Mouse (Mus musculus) hindbrain, embryonic 14.5 days (tissue): ENCODE measurements around the gene Nudt4. TPM values are rescaled to one million over a fixed set of nuclear protein-coding genes. Genes with fewer than 3 reads are reported as not detected.

Source experiments
- ATAC-seq: fragments of 200-750 bp; cut with Nextera tagmentation; 2 replicates; pipeline ENCODE4 v1.8.0; 2017; ENCODE audit warnings: moderate number of reproducible peaks, mild to moderate bottlenecking, moderate TSS enrichment, moderate library complexity; ENCODE audit not compliant: low FRiP score
- DNase-seq: peaks from one replicate; pipeline ENCODE4 v3.0.0-alpha.2; 2015; ENCODE audit warnings: low spot score
- H3K27ac ChIP-seq: fragments of 300-500 bp; sonication (generic); 2 replicates; pipeline ENCODE4 v1.5.1; 2014; ENCODE audit warnings: mild to moderate bottlenecking, moderate library complexity
- H3K27me3 ChIP-seq: fragments of 300-500 bp; sonication (generic); 2 replicates; pipeline ENCODE4 v1.6.1; 2014; ENCODE audit warnings: mild to moderate bottlenecking, low read length, mixed read lengths; ENCODE audit not compliant: control insufficient read depth, insufficient read depth
- H3K36me3 ChIP-seq: fragments of 300-500 bp; sonication (generic); replicated peaks from 2 replicates; pipeline ENCODE4 v1.6.1; 2014; ENCODE audit not compliant: control insufficient read depth, insufficient read depth
- H3K4me1 ChIP-seq: fragments of 300-500 bp; sonication (generic); replicated peaks from 2 replicates; pipeline ENCODE4 v1.6.1; 2014; ENCODE audit warnings: antibody characterized with exemption, low read length, mixed read lengths; ENCODE audit not compliant: control insufficient read depth, insufficient read depth
- H3K4me2 ChIP-seq: fragments of 300-500 bp; sonication (generic); replicated peaks from 2 replicates; pipeline ENCODE4 v1.6.1; 2014; ENCODE audit warnings: mild to moderate bottlenecking, moderate library complexity
- H3K4me3 ChIP-seq: fragments of 300-500 bp; sonication (generic); replicated peaks from 2 replicates; pipeline ENCODE4 v1.5.1; 2014; ENCODE audit warnings: mild to moderate bottlenecking, low read length
- H3K9ac ChIP-seq: fragments of 300-500 bp; sonication (generic); 2 replicates; pipeline ENCODE4 v1.6.1; 2014
- H3K9me3 ChIP-seq: fragments of 300-500 bp; sonication (generic); 2 replicates; pipeline ENCODE4 v1.6.1; 2016; ENCODE audit warnings: low read length; ENCODE audit not compliant: control insufficient read depth
- WGBS: fragments of 180-500 bp; shearing (Covaris S2); extraction: QIAGEN DNeasy Blood & Tissue Kit; methylation state at CpG from one replicate; pipeline ENCODE4 v1.1.7; 2014; 5-methylcytosine and 5-hydroxymethylcytosine counted together
- polyA plus RNA-seq: library from polyadenylated mRNA; unstranded; fragments of >200 nt; fragmentation: Nextera tagmentation; extraction: Ambion mirVana; gene quantifications from 2 replicates; pipeline ENCODE4 v1.2.1, GENCODE M21; 2014

Gene Nudt4
- 98.9 and 102 TPM in 2 replicates for polyA plus RNA-seq

- Histone ChIP-seq H3K27me3 (no peaks in the 10 kb centered on the region), H3K27ac (peak within 1 kb of the TSS; percentile 95), H3K36me3 (no peaks in the 10 kb centered on the region), H3K9ac (peak within 1 kb of the TSS; percentile 92), H3K4me1 (peaks cover 18% of the 10 kb centered on the region), H3K9me3 (no peaks in the 10 kb centered on the region), H3K4me3 (peak within 1 kb of the TSS; percentile 96), H3K4me2 (peak within 1 kb of the TSS; percentile 91)
- ATAC-seq (peak; percentile 94), DNase-seq (peak; percentile 95)
- WGBS, result 2% methylated on average over 50 of the region's 97 CpGs
These were observed at the start of gene Nudt4 for GRCm38 (mm10) chr10:95563851-95564845. Nudt4 (minus strand) TSS chr10:95564146.

GRCm38 (mm10) chr10:95611331-95611721, 47.4 kb upstream of the Nudt4 start:
- no peak for ATAC-seq
- Histone ChIP-seq H3K4me2 (peak overlapping the region; percentile 21; the same call in 1 of the 2 replicates), H3K9me3 (no peaks in the 10 kb centered on the region), H3K4me1 (no peaks in the 10 kb centered on the region), H3K27ac (no peak overlapping the region), H3K9ac (no peak overlapping the region), H3K27me3 (no peaks in the 10 kb centered on the region), H3K36me3 (no peaks in the 10 kb centered on the region), H3K4me3 (no peak overlapping the region)
- 31% methylated on average over 10 of the region's 10 CpGs for WGBS
- DNase-seq, result no peak

DNA sequence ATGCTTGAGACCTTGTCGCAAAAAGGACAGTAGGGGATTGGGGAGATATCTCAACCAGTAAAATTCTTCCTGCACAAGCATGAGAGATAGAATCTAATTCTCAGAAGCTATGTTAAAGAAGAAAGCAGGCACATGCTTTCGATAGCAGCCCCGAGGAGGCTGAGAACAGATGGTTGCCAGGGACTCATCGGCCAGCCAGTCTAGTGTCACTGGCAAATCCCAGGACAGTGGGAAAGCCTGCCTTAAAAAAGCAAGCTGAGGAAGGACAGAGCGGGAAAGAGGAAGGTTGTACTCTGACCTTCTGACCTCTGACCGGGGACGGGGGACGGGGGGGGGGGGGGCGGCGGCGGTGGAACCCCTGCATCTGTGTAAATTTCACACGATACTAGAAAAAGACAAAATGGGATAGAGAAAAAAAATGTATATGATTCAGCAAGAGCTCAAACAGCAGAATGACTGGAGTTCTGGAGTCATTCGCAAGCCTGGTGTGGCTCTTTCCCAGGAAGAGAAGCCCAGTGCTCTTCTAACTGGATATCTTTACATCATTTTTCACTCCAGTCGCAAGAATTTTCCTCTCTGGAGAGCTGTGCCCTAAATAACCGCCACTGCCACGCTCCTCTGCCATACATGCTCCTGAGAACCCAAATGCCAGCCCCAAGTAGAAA, 46.9 kb upstream of the Nudt4 start:
- 40% methylated on average over 16 of the region's 16 CpGs for WGBS

DNA sequence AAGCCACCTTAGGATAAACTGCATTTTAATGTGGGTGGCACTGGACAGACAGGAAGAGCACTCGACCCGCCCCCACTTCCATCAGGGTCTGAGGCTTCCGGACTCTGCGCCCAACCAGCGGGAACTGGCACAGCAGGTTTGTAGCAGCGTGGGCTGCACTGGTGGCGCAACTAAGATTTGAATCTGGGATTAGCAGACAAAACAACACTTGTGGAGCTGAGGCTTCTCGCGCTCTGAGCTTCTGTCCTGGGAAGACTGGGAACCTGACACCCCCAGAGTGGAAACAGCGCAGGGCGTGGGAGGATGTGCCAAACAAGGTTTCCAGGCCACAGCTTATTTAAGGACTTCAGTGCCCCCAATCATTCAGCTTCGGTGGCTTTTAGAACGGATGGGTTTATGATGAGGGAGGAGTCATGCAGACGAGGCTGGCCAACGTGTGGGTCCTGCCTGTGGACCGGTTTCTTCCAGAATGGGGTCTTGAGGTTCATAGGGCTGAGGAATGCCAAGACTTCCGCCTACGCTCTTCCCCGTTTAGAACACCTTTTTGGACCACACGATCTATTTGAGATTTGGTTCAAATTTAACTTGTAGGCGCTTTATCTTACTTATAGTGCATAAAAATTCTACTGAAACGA, 41.1 kb upstream of the Nudt4 start:
- H3K4me3 ChIP-seq, result no peak overlapping the region
- H3K36me3 ChIP-seq, result no peaks in the 10 kb centered on the region
- no peaks in the 10 kb centered on the region for H3K4me1 ChIP-seq
- DNase-seq (no peak), ATAC-seq (no peak)
- no peaks in the 10 kb centered on the region for H3K9me3 ChIP-seq
- H3K27ac ChIP-seq, result no peak overlapping the region
- H3K9ac ChIP-seq, result no peak overlapping the region
- no peaks in the 10 kb centered on the region for H3K27me3 ChIP-seq
- no peak overlapping the region for H3K4me2 ChIP-seq
- WGBS, result 70% methylated on average over 22 of the region's 22 CpGs

More for the DNA sequence above, 46.9 kb upstream of the Nudt4 start:
- H3K9me3 ChIP-seq, result no peaks in the 10 kb centered on the region
- H3K27ac ChIP-seq, result no peak overlapping the region
- no peaks in the 10 kb centered on the region for H3K36me3 ChIP-seq
- H3K4me1 ChIP-seq, result no peaks in the 10 kb centered on the region
- DNase-seq, result no peak
- no peak overlapping the region for H3K4me3 ChIP-seq
- peak overlapping the region; percentile 21; the same call in 1 of the 2 replicates for H3K4me2 ChIP-seq
- ATAC-seq, result no peak
- H3K9ac ChIP-seq, result no peak overlapping the region
- no peaks in the 10 kb centered on the region for H3K27me3 ChIP-seq

DNA sequence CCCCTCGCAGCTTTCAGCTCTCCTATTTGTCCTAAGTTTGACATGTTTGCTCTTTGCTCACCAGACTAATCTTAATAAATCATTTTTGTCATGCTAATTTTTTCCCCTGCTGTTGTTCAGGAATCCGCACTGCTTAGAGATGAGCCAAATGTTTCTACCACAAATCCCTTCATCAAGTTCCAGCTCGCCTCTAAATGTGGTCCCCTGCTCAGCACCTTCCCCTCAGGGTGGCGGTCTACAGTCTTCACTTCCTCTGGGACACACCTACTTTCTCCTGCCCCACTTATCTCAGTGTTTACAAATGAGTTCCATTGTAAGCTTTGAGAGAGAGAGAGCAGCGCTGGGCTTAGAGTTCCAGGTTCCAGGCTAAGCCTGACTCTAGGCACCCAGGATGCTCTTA, 36.6 kb upstream of the Nudt4 start:
- Histone ChIP-seq H3K4me2 (no peak overlapping the region), H3K36me3 (no peaks in the 10 kb centered on the region), H3K4me1 (no peaks in the 10 kb centered on the region), H3K27ac (no peak overlapping the region), H3K27me3 (no peaks in the 10 kb centered on the region), H3K9me3 (no peaks in the 10 kb centered on the region), H3K4me3 (no peak overlapping the region), H3K9ac (no peak overlapping the region)
- ATAC-seq, result no peak
- DNase-seq, result no peak
- WGBS, result 40% methylated on average over 5 of the region's 5 CpGs

DNA sequence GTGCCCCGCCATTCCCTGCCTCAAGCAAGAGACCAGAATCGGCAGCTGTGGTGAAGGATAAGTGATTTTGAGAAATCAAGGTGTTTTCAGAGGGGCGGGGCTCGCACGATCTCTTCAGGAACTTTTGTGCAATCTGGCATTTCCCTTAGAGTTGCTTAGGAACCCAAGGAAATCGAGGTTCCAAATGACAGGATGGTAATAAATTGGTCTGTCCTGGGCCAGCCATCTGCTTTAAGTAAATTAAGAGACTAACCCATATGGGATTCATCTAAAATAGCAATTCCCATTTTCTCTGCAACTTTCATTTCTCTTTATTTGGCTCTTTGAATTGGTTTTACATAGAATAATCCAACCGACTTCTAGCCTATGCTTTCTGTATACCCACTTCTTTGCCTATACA, 35.8 kb upstream of the Nudt4 start:
- Histone ChIP-seq H3K27ac (no peak overlapping the region), H3K27me3 (0 out of 2 replicates have a peak, but pooled peaks cover 3% of the 10 kb centered on the region), H3K4me3 (no peak overlapping the region), H3K9me3 (no peaks in the 10 kb centered on the region), H3K4me1 (no peaks in the 10 kb centered on the region), H3K36me3 (no peaks in the 10 kb centered on the region), H3K4me2 (no peak overlapping the region), H3K9ac (no peak overlapping the region)
- WGBS, result 88% methylated on average over 7 of the region's 7 CpGs
- DNase-seq (no peak), ATAC-seq (no peak)

- H3K27ac ChIP-seq, result no peak overlapping the region
- no peaks in the 10 kb centered on the region for H3K4me1 ChIP-seq
- 0 out of 2 replicates have a peak, but pooled peaks cover 3% of the 10 kb centered on the region for H3K27me3 ChIP-seq
- H3K36me3 ChIP-seq, result no peaks in the 10 kb centered on the region
- no peak for DNase-seq
- no peak overlapping the region for H3K4me3 ChIP-seq
- WGBS, result 78% methylated on average over 15 of the region's 15 CpGs
- H3K9me3 ChIP-seq, result no peaks in the 10 kb centered on the region
- no peak for ATAC-seq
- H3K4me2 ChIP-seq, result no peak overlapping the region
- H3K9ac ChIP-seq, result no peak overlapping the region
These were observed 34.2 kb upstream of the Nudt4 start for GRCm38 (mm10) chr10:95598056-95598587.

DNA sequence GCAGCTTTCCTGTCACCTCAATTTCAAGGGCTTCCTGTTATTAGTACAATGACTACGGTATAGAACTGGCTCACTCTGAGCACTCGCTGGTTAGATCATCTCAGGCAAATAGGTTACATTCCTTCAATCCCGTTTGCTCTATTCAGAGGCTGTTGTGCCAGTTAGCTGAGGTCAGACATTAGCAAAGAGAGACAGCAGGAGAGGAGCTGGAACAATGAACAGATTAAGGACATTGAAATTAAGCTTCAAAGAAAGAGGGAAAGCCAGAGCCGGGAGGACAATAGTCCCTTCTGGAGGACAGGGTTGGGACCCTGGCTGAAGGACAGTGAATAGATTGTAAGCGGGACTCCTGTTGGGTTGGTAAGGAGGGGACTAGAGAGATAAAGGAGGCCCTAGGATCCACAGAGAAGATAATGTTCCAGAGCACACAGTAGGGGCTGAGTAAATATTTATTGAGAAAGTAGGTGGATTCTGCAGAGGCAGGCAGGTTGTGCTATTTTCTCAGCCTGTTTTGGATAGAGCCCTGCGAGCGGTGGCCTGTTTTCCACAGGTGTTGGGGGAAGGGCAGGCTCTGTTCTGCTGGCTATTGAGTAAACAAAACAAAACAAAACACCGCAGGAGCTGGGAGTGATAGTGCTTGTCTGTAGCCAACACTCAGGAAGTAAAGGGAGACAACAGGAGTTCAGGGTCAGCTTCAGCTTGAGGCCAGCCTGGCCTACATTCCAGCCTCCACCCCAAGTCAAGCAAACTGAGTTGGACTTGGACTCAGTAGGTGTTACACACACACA, 32.1 kb upstream of the Nudt4 start:
- Histone ChIP-seq H3K4me3 (no peak overlapping the region), H3K4me2 (no peak overlapping the region), H3K9ac (no peak overlapping the region), H3K27ac (no peak overlapping the region), H3K36me3 (no peaks in the 10 kb centered on the region), H3K27me3 (0 out of 2 replicates have a peak, but pooled peaks cover 3% of the 10 kb centered on the region), H3K9me3 (no peaks in the 10 kb centered on the region), H3K4me1 (no peaks in the 10 kb centered on the region)
- ATAC-seq, result no peak
- 11% methylated on average over 8 of the region's 8 CpGs for WGBS
- DNase-seq, result no peak
